Mouse (Mus musculus): ENCODE measurements at regions not wholly inside any gene's neighbourhood (a gene's known extent, or its start where the extent isn't known, plus 50 kb on each side); places are given as distances from the start of the nearest gene placed in this dataset.

DNA sequence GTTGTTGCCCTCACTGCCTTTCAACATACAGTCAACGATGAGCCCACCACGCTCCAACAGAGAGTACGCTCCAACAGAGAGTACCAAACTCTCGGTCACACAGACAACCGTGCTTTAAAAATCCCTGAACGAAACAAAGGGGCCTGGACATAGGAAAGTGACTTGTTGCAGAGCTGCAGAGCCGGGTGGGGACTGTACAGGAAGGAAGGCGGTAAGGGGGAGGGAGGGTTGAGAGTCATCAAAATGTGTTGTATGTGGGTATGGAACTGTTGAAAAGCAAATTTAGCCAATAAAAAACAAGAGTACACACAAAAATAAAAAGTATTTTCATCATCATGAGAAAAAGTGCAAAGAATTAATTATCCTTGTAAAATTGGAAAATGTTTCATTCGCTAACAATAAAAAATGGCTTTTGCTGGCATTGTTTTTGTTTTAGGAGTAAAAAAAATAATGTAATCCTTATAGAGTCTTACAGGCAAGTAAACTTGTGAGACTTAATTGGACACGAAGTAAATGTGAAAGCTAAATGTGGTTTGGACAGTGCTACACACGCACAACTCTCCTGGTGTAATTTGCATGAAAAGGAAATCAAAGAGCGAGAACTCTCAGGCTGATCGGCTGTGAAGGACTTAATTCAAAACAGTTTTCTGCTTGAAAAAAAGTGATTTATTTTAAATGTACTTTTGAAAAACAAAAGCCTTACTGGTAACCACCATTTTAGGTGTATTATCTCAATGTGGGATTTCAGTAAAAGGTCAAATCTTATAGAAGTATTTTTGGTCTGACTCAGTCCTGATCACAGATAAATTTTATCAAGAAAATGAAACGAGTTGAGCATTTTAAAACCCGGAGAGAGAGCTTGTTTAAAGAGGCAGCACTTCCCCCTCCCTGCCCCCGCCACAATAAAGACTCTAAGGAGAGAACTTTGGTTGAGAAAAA, 129.4 kb downstream of the Kcnrg start:
- no peaks in the 10 kb centered on the region for H3K36me3 ChIP-seq (ENCODE audit: control insufficient read depth, insufficient read depth, low read length)
- peak overlapping the region; percentile 31 for H3K4me2 ChIP-seq (ENCODE audit: low read length)
- no peaks in the 10 kb centered on the region for H3K9me3 ChIP-seq (replicated peaks; ENCODE audit: control insufficient read depth, low read length)
- ATAC-seq (no peak), DNase-seq (ENCODE audit: low spot score) (peak; percentile 44)
- no peak overlapping the region for H3K27ac ChIP-seq (ENCODE audit: low read depth, low read length)
- H3K9ac ChIP-seq (ENCODE audit: low read length) = no peak overlapping the region
- no peaks in the 10 kb centered on the region for H3K27me3 ChIP-seq (replicated peaks; ENCODE audit: control insufficient read depth, insufficient read depth, low read length)
- WGBS = 8% methylated on average over 16 of the region's 16 CpGs
- no peak overlapping the region for H3K4me3 ChIP-seq (ENCODE audit: low read depth, low read length)
- peaks cover 4% of the 10 kb centered on the region; the same call in 1 of the 2 replicates for H3K4me1 ChIP-seq (ENCODE audit: control insufficient read depth, insufficient read depth, low read length)

DNA sequence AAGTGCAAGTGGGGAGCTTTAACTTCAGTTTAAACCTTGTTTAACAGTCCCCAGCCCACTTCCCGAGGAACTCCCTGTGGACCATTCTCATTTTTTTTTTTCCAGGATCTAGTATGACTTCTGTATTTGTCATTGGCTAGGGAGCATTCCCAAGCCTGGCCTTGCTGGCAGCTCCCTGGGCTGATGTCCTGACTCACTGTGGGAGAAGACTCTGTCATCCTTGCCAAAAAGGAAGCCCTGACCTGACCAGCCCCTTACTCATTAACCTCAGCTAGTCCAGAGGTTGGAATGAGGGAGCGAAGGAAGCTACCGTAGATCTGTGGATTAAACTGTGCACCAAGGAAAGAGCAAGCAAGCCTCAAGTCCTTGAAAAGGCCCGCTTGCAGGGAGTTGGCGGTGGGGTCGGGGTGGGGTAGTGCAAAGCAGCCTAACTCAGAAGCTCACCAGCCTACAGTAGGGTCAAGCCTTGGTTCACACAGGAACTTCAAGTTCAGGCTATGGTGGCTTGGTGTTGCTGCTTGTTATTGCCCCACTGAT, 130.3 kb downstream of the Kcnrg start:
- Histone ChIP-seq H3K27ac (ENCODE audit: low read depth, low read length) (no peak overlapping the region), H3K36me3 (ENCODE audit: control insufficient read depth, insufficient read depth, low read length) (no peaks in the 10 kb centered on the region), H3K9ac (ENCODE audit: low read length) (no peak overlapping the region), H3K4me2 (ENCODE audit: low read length) (peak overlapping the region; percentile 31), H3K4me3 (ENCODE audit: low read depth, low read length) (no peak overlapping the region), H3K9me3 (replicated peaks; ENCODE audit: control insufficient read depth, low read length) (no peaks in the 10 kb centered on the region), H3K4me1 (ENCODE audit: control insufficient read depth, insufficient read depth, low read length) (peaks cover 4% of the 10 kb centered on the region; the same call in 1 of the 2 replicates), H3K27me3 (replicated peaks; ENCODE audit: control insufficient read depth, insufficient read depth, low read length) (no peaks in the 10 kb centered on the region)
- DNase-seq (ENCODE audit: low spot score) = no peak
- 65% methylated on average over 6 of the region's 6 CpGs for WGBS
- no peak for ATAC-seq

DNA sequence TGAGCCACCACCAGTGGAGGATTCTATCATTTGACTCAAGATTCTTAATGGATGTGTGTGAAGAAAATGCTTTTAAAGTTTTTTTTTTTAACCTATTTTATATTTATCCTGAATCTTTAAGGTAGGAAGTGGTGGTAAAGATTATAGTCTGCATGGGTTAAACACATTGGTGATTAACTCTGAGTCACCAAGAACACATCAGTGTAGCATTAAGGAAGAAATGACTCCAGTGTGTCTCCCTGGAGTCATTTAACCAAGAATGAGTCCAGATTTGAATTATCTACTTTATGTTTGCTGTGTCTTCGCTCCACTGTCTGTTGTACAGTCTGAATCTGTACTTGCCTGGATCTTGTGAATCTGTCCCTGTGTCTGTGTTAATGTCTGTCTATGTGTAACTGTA, 132.2 kb downstream of the Kcnrg start:
- no peaks in the 10 kb centered on the region for H3K36me3 ChIP-seq (ENCODE audit: control insufficient read depth, insufficient read depth, low read length)
- H3K4me3 ChIP-seq (ENCODE audit: low read depth, low read length) = no peak overlapping the region
- H3K4me2 ChIP-seq (ENCODE audit: low read length) = no peak overlapping the region
- peaks cover 11% of the 10 kb centered on the region for H3K4me1 ChIP-seq (ENCODE audit: control insufficient read depth, insufficient read depth, low read length)
- H3K27me3 ChIP-seq (replicated peaks; ENCODE audit: control insufficient read depth, insufficient read depth, low read length) = no peaks in the 10 kb centered on the region
- H3K27ac ChIP-seq (ENCODE audit: low read depth, low read length) = no peak overlapping the region
- DNase-seq (ENCODE audit: low spot score) = no peak
- no peaks in the 10 kb centered on the region for H3K9me3 ChIP-seq (replicated peaks; ENCODE audit: control insufficient read depth, low read length)
- no peak for ATAC-seq
- no peak overlapping the region for H3K9ac ChIP-seq (ENCODE audit: low read length)
- WGBS = 100% methylated on average over 1 of the region's 1 CpGs

DNA sequence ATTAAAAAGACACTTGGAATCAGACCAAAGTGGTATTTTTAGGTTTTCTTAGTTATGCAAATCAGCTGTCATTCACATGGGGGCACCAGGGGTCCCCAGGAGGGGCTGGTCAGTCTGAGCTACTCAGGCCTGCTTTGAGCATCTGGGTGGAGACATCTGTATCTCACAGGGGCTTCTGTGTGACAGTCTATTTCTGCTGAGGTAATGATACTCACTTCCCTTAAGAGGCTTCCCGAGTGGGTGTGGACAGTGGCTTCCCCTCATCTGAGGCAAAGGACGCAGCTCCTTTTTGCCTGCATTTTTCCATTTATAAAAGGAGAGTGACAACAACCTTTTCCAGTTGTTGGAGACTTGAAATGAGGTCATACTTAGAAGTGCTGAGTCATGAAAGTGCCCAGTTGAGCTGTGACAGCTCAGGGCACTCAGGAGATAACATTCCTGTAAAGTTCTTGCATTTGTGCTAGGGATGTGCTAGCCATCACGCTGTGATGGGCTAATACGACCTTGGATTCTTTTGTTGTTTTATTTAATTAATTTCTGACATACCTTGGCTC, 136.7 kb downstream of the Kcnrg start:
- Histone ChIP-seq H3K4me3 (ENCODE audit: low read depth, low read length) (no peak overlapping the region), H3K9ac (ENCODE audit: low read length) (no peak overlapping the region), H3K4me2 (ENCODE audit: low read length) (no peak overlapping the region), H3K27ac (ENCODE audit: low read depth, low read length) (no peak overlapping the region), H3K36me3 (ENCODE audit: control insufficient read depth, insufficient read depth, low read length) (no peaks in the 10 kb centered on the region), H3K27me3 (replicated peaks; ENCODE audit: control insufficient read depth, insufficient read depth, low read length) (no peaks in the 10 kb centered on the region), H3K9me3 (replicated peaks; ENCODE audit: control insufficient read depth, low read length) (no peaks in the 10 kb centered on the region), H3K4me1 (ENCODE audit: control insufficient read depth, insufficient read depth, low read length) (peaks cover 6% of the 10 kb centered on the region)
- DNase-seq (ENCODE audit: low spot score) (peak; percentile 36), ATAC-seq (peak; percentile 42; the same call in 1 of the 2 replicates)
- 27% methylated on average over 4 of the region's 4 CpGs for WGBS

DNA sequence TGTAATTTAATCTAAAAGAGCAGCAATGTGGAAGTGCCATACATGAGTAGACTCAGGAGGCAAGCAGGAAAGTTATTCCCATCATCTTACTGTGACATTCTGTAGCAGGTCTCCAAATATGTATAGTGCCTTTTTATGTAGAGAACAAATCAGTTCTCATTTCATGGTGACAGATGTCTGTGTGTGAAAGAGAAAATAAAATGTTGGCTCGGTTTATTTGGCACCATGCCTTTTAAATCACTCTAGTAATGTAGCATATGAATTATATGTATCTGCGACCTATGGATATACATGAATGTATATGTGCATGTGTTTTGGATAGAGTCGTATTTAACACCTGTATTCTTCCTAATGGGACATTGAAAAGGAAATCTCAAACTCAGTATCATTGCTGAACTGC, 146.2 kb downstream of the Kcnrg start:
- WGBS = 76% methylated on average over 3 of the region's 3 CpGs
- peaks cover 10% of the 10 kb centered on the region; the same call in 1 of the 2 replicates for H3K4me1 ChIP-seq (ENCODE audit: control insufficient read depth, insufficient read depth, low read length)
- no peaks in the 10 kb centered on the region for H3K27me3 ChIP-seq (replicated peaks; ENCODE audit: control insufficient read depth, insufficient read depth, low read length)
- H3K9me3 ChIP-seq (replicated peaks; ENCODE audit: control insufficient read depth, low read length) = no peaks in the 10 kb centered on the region
- ATAC-seq (no peak), DNase-seq (ENCODE audit: low spot score) (peak; percentile 56)
- no peak overlapping the region for H3K4me3 ChIP-seq (ENCODE audit: low read depth, low read length)
- H3K4me2 ChIP-seq (ENCODE audit: low read length) = no peak overlapping the region
- no peak overlapping the region for H3K9ac ChIP-seq (ENCODE audit: low read length)
- no peak overlapping the region for H3K27ac ChIP-seq (ENCODE audit: low read depth, low read length)
- no peaks in the 10 kb centered on the region for H3K36me3 ChIP-seq (ENCODE audit: control insufficient read depth, insufficient read depth, low read length)

DNA sequence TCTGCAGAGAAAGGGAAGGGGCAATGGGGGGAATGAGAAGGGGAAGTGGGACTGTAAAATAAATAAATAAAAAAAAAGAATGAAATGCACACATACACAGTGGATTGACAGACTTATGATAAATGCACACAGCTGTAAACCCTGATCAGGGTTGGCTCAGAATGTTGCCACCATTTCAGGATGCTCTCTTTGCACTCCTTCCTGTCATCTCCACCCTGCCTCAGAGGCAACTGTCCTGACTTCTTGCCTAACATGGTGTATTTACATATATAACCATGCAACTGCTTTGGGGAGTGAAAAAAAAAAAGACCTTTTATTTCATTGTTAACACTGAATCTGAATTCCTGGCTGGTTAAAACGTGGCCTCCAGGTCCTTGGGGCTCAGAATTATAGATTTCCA, 149.4 kb downstream of the Kcnrg start:
- Histone ChIP-seq H3K27me3 (replicated peaks; ENCODE audit: control insufficient read depth, insufficient read depth, low read length) (no peaks in the 10 kb centered on the region), H3K36me3 (ENCODE audit: control insufficient read depth, insufficient read depth, low read length) (no peaks in the 10 kb centered on the region), H3K9me3 (replicated peaks; ENCODE audit: control insufficient read depth, low read length) (no peaks in the 10 kb centered on the region), H3K4me2 (ENCODE audit: low read length) (peak overlapping the region; percentile 48; the same call in 1 of the 2 replicates), H3K27ac (ENCODE audit: low read depth, low read length) (no peak overlapping the region), H3K9ac (ENCODE audit: low read length) (no peak overlapping the region), H3K4me1 (ENCODE audit: control insufficient read depth, insufficient read depth, low read length) (peaks cover 10% of the 10 kb centered on the region; the same call in 1 of the 2 replicates), H3K4me3 (ENCODE audit: low read depth, low read length) (no peak overlapping the region)
- 3% methylated on average over 1 of the region's 1 CpGs for WGBS
- ATAC-seq = no peak
- no peak for DNase-seq (ENCODE audit: low spot score)

DNA sequence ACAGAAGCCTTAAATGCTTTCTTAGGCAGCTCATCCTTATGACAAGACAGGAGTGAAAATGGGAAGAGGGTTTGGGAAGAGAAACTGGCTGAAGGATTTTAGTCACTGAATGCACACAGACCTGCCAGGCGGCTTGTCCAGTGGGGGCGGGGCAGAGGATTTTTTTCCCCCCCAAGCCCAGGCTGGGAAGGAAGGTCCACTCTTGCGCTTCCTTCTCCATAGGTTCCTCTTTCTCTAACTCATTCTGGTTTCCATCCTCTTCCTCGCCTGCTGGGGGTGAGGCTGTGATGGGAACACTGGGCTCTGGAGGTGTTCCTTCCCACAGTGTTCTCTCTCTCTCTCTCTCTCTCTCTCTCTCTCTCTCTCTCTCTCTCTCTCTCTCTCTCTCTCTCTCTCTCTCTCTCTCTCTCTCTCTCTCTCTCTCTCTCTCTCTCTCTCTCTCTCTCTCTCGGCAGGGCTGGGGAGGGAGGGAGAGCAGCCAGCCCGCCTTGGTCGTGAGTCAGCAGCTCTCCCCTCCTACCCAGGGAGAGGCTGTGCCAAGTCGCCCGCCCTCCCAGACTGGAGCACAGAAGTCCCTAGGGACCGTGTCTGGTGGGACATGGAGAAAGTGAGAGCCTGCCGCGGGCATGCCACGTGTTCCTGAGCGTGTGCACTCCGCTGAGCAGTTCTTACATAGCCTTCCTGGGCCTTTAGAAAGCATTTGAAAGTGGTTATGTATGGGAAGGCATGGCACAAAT, 150.0 kb downstream of the Kcnrg start:
- H3K9ac ChIP-seq (ENCODE audit: low read length) = no peak overlapping the region
- DNase-seq (ENCODE audit: low spot score) (peak; percentile 90), ATAC-seq (peak; percentile 94)
- no peaks in the 10 kb centered on the region for H3K27me3 ChIP-seq (replicated peaks; ENCODE audit: control insufficient read depth, insufficient read depth, low read length)
- no peak overlapping the region for H3K4me3 ChIP-seq (ENCODE audit: low read depth, low read length)
- H3K4me1 ChIP-seq (ENCODE audit: control insufficient read depth, insufficient read depth, low read length) = peaks cover 10% of the 10 kb centered on the region; the same call in 1 of the 2 replicates
- H3K9me3 ChIP-seq (replicated peaks; ENCODE audit: control insufficient read depth, low read length) = no peaks in the 10 kb centered on the region
- H3K4me2 ChIP-seq (ENCODE audit: low read length) = peak overlapping the region; percentile 48
- no peaks in the 10 kb centered on the region for H3K36me3 ChIP-seq (ENCODE audit: control insufficient read depth, insufficient read depth, low read length)
- peak overlapping the region; percentile 30; the same call in 1 of the 2 replicates for H3K27ac ChIP-seq (ENCODE audit: low read depth, low read length)
- whole genome bisulfite sequencing = 6% methylated on average over 13 of the region's 15 CpGs

DNA sequence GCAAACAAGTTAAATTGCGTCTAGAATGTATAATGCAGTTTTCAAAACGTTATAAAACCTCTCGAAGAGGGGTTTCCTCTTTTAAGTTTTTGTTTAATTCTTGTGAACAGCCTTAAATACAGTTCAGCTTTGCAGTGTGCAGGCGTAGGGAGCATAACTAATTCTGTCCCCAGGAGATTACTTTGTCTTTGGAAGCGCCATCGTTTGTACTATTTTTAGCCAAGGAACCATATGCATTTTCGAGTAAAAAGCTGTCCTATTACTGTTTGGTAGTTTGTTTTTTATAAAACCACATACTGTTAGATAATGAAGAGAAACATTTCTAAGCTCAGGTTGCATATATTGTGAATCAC, 150.5 kb downstream of the Kcnrg start:
- peaks cover 10% of the 10 kb centered on the region; the same call in 1 of the 2 replicates for H3K4me1 ChIP-seq (ENCODE audit: control insufficient read depth, insufficient read depth, low read length)
- H3K4me3 ChIP-seq (ENCODE audit: low read depth, low read length) = no peak overlapping the region
- H3K4me2 ChIP-seq (ENCODE audit: low read length) = peak overlapping the region; percentile 48
- ATAC-seq = 0 out of 2 replicates have a peak, but pooled peaks have one; percentile 38
- H3K9ac ChIP-seq (ENCODE audit: low read length) = no peak overlapping the region
- no peaks in the 10 kb centered on the region for H3K27me3 ChIP-seq (replicated peaks; ENCODE audit: control insufficient read depth, insufficient read depth, low read length)
- no peaks in the 10 kb centered on the region for H3K36me3 ChIP-seq (ENCODE audit: control insufficient read depth, insufficient read depth, low read length)
- no peak for DNase-seq (ENCODE audit: low spot score)
- H3K27ac ChIP-seq (ENCODE audit: low read depth, low read length) = peak overlapping the region; percentile 30; the same call in 1 of the 2 replicates
- H3K9me3 ChIP-seq (replicated peaks; ENCODE audit: control insufficient read depth, low read length) = no peaks in the 10 kb centered on the region
- 12% methylated on average over 7 of the region's 7 CpGs for WGBS
